In the genomic region with DNA sequence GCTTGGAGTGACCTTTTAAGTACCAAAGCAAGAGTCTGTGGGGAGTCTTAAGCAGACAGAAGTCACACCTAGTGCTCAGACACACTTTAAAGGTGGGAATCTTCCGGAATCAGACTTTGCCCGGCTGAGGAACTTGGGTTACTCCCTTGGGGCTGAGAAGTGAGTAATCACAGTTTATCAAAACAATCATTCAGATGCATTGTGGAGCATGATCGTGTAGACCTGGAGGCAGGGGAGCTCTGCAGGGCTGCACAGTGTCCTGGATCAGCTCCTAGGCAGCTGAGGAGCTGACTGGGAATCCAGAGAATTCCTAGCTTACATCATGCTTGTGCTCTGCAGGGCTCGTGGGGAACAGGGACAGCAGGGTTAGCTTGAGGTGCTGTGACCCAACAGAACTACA, we compare ENCODE assay signal across 35 mouse cellular contexts.
"Had no signal": no experiment of that assay in that cellular context is flagged by ENCODE, and none has a peak within 500 bp of the region (broad histone marks: within the 10 kb centered on the region; RNA-seq: fewer than 3 reads in every experiment).

No protein-coding gene starts in this region.

- DNase-seq: heart, postnatal 10 days; heart, postnatal 14 days; heart, postnatal 36 days; heart, postnatal 4 days; kidney, adult 11 months; kidney, adult 18-20 months; kidney, adult 2 months; kidney, adult 8-10 months; kidney, adult 9 months; kidney, postnatal 10 days; kidney, postnatal 14 days; kidney, postnatal 25 days; kidney, postnatal 36 days; kidney, postnatal 4 days; layer of hippocampus, adult 9-11 months; layer of hippocampus, postnatal 36 days had no signal

- H3K27me3 ChIP-seq: hindbrain, embryonic 12.5 days; hindbrain, embryonic 13.5 days; hindbrain, embryonic 15.5 days; intestine, embryonic 15.5 days; kidney, embryonic 15.5 days had no signal

- H3K9me3 ChIP-seq: heart, embryonic 10.5 days; heart, embryonic 12.5 days; heart, embryonic 13.5 days; heart, embryonic 15.5 days; hindbrain, embryonic 10.5 days; hindbrain, embryonic 12.5 days; hindbrain, embryonic 13.5 days; hindbrain, embryonic 15.5 days; intestine, embryonic 15.5 days; kidney, embryonic 15.5 days had no signal

- H3K9ac ChIP-seq: heart, embryonic 12.5 days; heart, embryonic 13.5 days; heart, embryonic 15.5 days; hindbrain, embryonic 12.5 days; hindbrain, embryonic 13.5 days; hindbrain, embryonic 14.5 days; hindbrain, embryonic 15.5 days; intestine, embryonic 15.5 days; kidney, embryonic 15.5 days had no signal

- H3K36me3 ChIP-seq: heart, embryonic 10.5 days; heart, embryonic 12.5 days; heart, embryonic 13.5 days; heart, embryonic 15.5 days; hindbrain, embryonic 10.5 days; hindbrain, embryonic 12.5 days; hindbrain, embryonic 13.5 days; hindbrain, embryonic 15.5 days; intestine, embryonic 15.5 days; kidney, embryonic 15.5 days had no signal

- H3K4me1 ChIP-seq: hindbrain, embryonic 10.5 days had no signal

- H3K4me2 ChIP-seq: heart, embryonic 11.5 days; heart, embryonic 12.5 days; heart, embryonic 13.5 days; heart, embryonic 15.5 days; hindbrain, embryonic 12.5 days; hindbrain, embryonic 13.5 days; hindbrain, embryonic 14.5 days; hindbrain, embryonic 15.5 days; intestine, embryonic 15.5 days; kidney, embryonic 15.5 days had no signal

- H3K27ac ChIP-seq: heart, embryonic 10.5 days; heart, embryonic 13.5 days; heart, embryonic 15.5 days; hindbrain, embryonic 10.5 days; hindbrain, embryonic 12.5 days; hindbrain, embryonic 13.5 days; hindbrain, embryonic 14.5 days; hindbrain, embryonic 15.5 days; hindbrain, postnatal 0 days; intestine, embryonic 15.5 days; kidney, embryonic 15.5 days; kidney, postnatal 0 days; layer of hippocampus, adult 2 months had no signal

- ATAC-seq: hindbrain, embryonic 16.5 days; hindbrain, postnatal 0 days; inflammation-experienced regulatory T-cells, adult 6 months; intestine, embryonic 15.5 days; intestine, embryonic 16.5 days; intestine, postnatal 0 days had no signal

- H3K4me3 ChIP-seq: heart, embryonic 10.5 days; heart, embryonic 12.5 days; heart, embryonic 13.5 days; heart, embryonic 15.5 days; hindbrain, embryonic 10.5 days; hindbrain, embryonic 12.5 days; hindbrain, embryonic 13.5 days; hindbrain, embryonic 15.5 days; intestine, embryonic 15.5 days; kidney, embryonic 15.5 days; layer of hippocampus, adult 2 months had no signal
